Mouse (Mus musculus): ENCODE data around the gene Tpra1. TPM values are rescaled to one million over a fixed set of nuclear protein-coding genes. Genes with fewer than 3 reads are reported as not detected.

The Tpra1 gene
- total RNA-seq, 2 experiments from 2014 or later: 112 to 121 TPM

DNA sequence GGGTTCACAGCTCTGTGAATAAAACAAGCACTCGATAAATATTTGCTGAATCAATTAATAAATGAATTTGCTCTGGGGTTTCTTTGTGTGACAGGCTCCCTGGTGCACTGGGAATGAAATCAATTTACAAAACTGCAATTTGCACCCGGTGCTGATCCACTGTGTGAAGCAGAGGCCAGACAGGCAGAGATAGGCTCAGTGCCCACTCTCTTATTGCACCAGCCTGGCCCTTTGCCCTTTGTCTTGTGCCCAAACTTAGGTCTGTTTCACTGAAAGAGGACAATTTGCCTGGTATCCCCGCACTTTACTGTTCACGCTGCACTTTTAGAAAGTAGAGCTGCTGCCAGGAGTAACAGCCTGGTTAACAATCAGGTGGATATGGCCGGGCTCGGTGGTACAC lies 44.4 kb downstream of the Tpra1 start:
- DNase-seq (ENCODE audit: low spot score in 2 of 2): no peak

GRCm38 (mm10) chr6:88947771-88948170 lies 45.7 kb downstream of the Tpra1 start:
- no peak for DNase-seq (ENCODE audit: low spot score in 2 of 2)

DNA sequence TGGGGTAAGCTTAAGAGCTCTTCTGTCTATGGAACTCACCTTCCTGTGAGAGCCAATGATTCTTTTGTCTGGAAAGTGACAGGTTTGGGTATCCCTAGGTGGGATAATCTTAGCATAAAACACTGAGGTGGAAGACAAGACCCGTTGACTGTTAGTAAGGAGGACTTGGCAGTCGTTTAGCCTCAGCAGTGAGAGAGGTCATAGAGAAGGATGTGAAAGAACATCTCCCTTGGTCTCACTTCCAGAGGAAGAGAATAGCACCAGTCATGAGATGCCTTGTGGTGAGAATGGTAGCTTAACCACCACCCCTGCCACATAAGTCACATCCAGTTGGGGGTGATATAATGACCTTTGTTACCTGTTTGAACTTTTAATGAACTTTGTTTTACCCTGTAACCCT lies 54.7 kb downstream of the Tpra1 start:
- DNase-seq (ENCODE audit: low spot score in 2 of 2): no peak

DNA sequence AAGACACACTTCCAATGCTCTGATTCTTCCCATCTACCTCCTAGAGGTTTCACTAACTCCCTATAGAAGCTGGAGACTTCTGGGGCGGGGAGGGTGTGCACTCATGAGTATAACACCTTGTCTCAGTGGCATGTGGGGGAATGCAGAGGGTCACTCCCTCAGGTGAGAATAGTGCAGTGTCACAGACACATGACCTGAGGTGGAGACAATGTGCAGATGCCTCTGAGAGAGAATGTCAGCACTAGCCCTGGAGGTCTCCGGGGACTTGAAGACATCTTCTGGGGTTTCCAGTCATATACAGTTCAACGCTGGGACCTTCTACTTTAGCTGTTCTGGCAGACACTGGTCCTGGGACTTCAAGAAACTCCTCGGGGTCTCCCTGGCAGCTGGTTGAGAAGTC lies 55.3 kb downstream of the Tpra1 start:
- DNase-seq (ENCODE audit: low spot score in 2 of 2): no peak

DNA sequence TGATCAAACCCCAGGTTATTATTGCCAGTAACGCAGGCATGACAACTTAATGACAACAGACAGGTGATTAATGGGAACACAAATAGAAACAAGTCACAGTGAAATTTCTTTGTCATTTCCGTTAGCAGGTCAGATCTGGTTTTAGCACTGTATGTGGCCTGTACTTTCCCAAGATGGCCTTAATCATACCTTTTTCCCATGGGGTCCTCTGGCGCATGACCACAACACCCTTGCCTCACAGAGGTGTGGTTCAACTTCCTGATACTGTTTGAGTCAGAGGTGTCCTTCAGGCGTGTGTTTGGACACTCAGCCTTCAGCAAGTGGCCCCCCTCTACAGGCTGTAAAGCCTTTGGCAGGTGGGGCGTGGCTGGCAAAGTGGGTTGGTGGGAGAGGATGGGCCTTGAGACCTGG lies 55.8 kb downstream of the Tpra1 start:
- DNase-seq (ENCODE audit: low spot score in 2 of 2): no peak

GRCm38 (mm10) chr6:88958305-88958704 lies 56.3 kb downstream of the Tpra1 start:
- DNase-seq (ENCODE audit: low spot score in 2 of 2): no peak

DNA sequence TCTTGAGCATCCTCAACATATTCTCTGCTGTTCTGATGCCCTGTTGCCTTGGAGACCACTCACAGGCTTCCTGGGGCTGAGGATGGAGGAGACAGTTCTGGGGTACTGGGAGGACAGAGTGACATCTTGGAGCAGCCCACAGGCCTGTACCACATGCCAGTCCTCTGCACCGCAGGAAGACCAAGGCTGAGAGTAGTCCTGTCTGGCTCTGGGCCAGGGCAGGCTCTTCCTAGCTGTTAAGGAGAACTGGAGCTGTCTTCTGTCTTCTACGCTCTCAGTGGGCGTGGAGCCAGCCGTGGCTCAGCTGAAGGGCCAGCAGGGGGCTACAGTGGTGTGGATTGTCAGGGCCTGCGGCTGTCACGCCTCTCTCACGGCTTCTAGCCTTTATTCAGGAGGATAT lies 57.8 kb downstream of the Tpra1 start:
- peak in 1 of 2 experiments; percentile 20 for DNase-seq (ENCODE audit: low spot score in 2 of 2)

DNA sequence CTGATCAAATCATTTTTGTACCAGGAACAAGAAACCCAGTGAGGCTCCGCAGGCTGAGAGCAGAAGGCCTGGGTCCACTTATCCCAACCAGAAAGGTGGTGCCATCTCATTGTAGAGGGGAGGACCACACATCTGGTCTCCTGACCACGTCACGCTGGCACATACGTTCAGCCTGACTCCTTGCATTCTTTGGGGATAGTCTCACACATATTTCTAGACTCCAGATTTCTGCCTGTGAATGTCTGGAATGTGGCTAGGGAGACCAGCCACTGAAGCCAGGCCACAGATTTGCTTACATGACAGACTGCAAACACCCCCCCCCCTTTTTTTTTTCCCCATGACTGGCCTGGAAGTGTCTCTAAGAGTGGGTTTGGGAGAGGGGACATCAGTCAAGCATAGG lies 58.9 kb downstream of the Tpra1 start:
- no peak for DNase-seq (ENCODE audit: low spot score in 2 of 2)

Other genes with a start within 250 kb of the Tpra1 start
- 10 to 100 TPM; 83.6 to 88.1 TPM for gene Mgll, start 177.8 kb upstream of the Tpra1 start, total RNA-seq (2021)
- gene Abtb1, start 60.3 kb upstream of the Tpra1 start, total RNA-seq (2021): 10 to 100 TPM; 44.2 to 46.2 TPM
- gene Podxl2, start 27.2 kb upstream of the Tpra1 start, total RNA-seq (2021): 10 to 100 TPM; 60.1 to 62.8 TPM
- gene Mcm2, start 3.5 kb upstream of the Tpra1 start, total RNA-seq (2021): 10 to 100 TPM; 69.6 to 83.3 TPM